Mouse (Mus musculus): ENCODE results near the gene Rhof. TPM values are rescaled to one million over a fixed set of nuclear protein-coding genes. Genes with fewer than 3 reads are reported as not detected.
A peak's percentile ranks its signal among the peaks of the same experiment; 100 is the strongest.
"Not testable (repeated sequence)": the region's sequence is repeated elsewhere in the genome, so short reads cannot be mapped to it uniquely, and the experiment has no call there.

Rhof gene
- polyA plus RNA-seq, 1 experiment from 2014 or later = 7.1 TPM

- not testable (repeated sequence) for H3K4me2 ChIP-seq (ENCODE audit: low read length); H3K9ac ChIP-seq (replicated peaks; ENCODE audit: low read length); H3K27ac ChIP-seq (replicated peaks; ENCODE audit: low read depth, low read length); ATAC-seq (ENCODE audit: low FRiP score, low TSS enrichment); H3K27me3 ChIP-seq (ENCODE audit: control insufficient read depth, insufficient read depth, low read length); H3K4me3 ChIP-seq (replicated peaks; ENCODE audit: low read depth, low read length); H3K4me1 ChIP-seq (ENCODE audit: control insufficient read depth, insufficient read depth, low read length); H3K36me3 ChIP-seq (ENCODE audit: control insufficient read depth, insufficient read depth, low read length); H3K9me3 ChIP-seq (ENCODE audit: control insufficient read depth, low read length); DNase-seq
- 82% methylated on average over 5 of the region's 6 CpGs for WGBS
Measured at GRCm38 (mm10) chr5:123061402-123061749, 71.1 kb downstream of the Rhof start.

DNA sequence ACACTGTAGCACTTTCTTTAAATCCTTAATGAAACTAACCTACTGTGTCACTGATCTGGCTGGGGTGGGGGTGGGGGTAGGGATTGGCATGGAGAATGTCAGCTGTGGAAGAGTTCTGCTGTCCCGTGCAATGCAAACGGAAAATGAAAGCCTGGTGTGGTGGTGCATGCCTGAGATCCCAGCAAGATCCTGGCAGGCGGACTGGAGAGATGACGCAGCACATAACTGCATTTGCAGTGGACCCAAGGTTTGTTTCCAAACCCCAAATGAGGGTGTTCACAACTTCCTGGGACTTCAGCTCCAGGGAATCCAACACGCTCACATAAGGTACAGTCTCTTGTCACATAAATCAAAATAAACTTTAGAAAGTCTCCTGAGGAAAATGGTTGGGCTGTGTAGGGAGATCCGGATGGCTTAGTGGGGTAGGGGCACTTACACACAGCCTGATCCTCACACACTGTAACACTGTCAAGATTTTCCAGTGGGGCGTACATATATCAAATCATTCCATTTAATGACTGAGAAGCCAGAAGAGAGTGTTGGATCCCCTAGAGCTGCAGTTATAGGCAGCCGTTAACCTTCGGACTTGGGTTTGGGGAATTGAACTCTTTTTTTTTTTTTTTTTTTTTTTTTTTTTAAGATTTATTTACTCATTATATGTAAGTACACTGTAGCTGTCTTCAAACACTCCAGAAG lies 71.6 kb downstream of the Rhof start:
- WGBS = 89% methylated on average over 9 of the region's 9 CpGs

DNA sequence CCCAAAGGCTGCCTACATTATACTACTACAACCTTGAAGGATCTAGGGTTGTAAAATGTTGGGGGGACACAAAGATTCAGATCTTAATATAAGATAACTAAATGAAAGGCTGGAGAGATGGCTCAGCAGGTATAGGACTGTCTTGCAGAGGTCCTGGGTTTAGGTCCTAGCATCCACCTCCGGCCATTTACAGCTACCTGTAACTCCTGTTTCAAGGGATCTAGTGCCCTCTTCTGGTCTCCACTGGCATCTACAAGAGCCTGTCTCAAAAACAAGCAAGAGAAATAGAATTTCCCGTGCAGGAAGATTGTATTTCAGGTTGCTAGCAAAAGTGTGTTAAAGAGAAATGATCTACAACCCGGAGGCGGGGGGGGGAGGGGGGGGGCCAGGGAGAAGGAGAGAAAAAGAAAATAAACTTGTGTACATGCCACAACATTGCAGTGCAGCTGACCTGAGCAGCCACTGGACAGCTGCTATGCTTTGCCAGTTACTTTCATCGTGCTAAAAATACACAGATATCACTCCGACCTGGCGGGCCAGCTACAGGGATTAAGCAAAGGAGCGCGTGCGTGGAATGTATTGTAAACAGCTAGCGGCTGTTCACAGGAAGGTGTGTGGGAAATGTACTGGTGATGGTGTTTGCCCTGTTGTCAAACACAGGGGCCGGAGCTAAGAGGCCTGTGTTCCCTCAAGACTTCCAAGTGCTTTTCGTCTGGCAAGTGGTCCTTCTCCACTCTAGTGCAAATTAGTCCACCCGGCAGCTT lies 72.6 kb downstream of the Rhof start:
- DNase-seq = peak; percentile 50
- no peaks in the 10 kb centered on the region for H3K9me3 ChIP-seq (ENCODE audit: control insufficient read depth, low read length)
- H3K4me2 ChIP-seq (ENCODE audit: low read length) = no peak overlapping the region
- H3K36me3 ChIP-seq (ENCODE audit: control insufficient read depth, insufficient read depth, low read length) = no peaks in the 10 kb centered on the region
- no peak for ATAC-seq (ENCODE audit: low FRiP score, low TSS enrichment)
- H3K4me3 ChIP-seq (replicated peaks; ENCODE audit: low read depth, low read length) = no peak overlapping the region
- H3K27me3 ChIP-seq (ENCODE audit: control insufficient read depth, insufficient read depth, low read length) = no peaks in the 10 kb centered on the region
- WGBS = 44% methylated on average over 14 of the region's 14 CpGs
- no peaks in the 10 kb centered on the region for H3K4me1 ChIP-seq (ENCODE audit: control insufficient read depth, insufficient read depth, low read length)
- H3K27ac ChIP-seq (replicated peaks; ENCODE audit: low read depth, low read length) = no peak overlapping the region
- H3K9ac ChIP-seq (replicated peaks; ENCODE audit: low read length) = no peak overlapping the region

More for the DNA sequence above, 71.6 kb downstream of the Rhof start:
- Histone ChIP-seq H3K9me3 (ENCODE audit: control insufficient read depth, low read length) (no peaks in the 10 kb centered on the region), H3K27me3 (ENCODE audit: control insufficient read depth, insufficient read depth, low read length) (no peaks in the 10 kb centered on the region), H3K4me1 (ENCODE audit: control insufficient read depth, insufficient read depth, low read length) (no peaks in the 10 kb centered on the region), H3K27ac (replicated peaks; ENCODE audit: low read depth, low read length) (no peak overlapping the region), H3K36me3 (ENCODE audit: control insufficient read depth, insufficient read depth, low read length) (no peaks in the 10 kb centered on the region), H3K4me2 (ENCODE audit: low read length) (no peak overlapping the region), H3K4me3 (replicated peaks; ENCODE audit: low read depth, low read length) (no peak overlapping the region), H3K9ac (replicated peaks; ENCODE audit: low read length) (no peak overlapping the region)
- no peak for DNase-seq
- ATAC-seq (ENCODE audit: low FRiP score, low TSS enrichment) = no peak

- no peaks in the 10 kb centered on the region for H3K36me3 ChIP-seq (ENCODE audit: control insufficient read depth, insufficient read depth, low read length)
- H3K9ac ChIP-seq (replicated peaks; ENCODE audit: low read length) = peak overlapping the region; percentile 30; the same call in 1 of the 2 replicates
- H3K4me3 ChIP-seq (replicated peaks; ENCODE audit: low read depth, low read length) = peak overlapping the region; percentile 36
- H3K4me1 ChIP-seq (ENCODE audit: control insufficient read depth, insufficient read depth, low read length) = no peaks in the 10 kb centered on the region
- ATAC-seq (ENCODE audit: low FRiP score, low TSS enrichment) (no peak), DNase-seq (no peak)
- H3K27ac ChIP-seq (replicated peaks; ENCODE audit: low read depth, low read length) = peak overlapping the region; percentile 46; the same call in 1 of the 2 replicates
- 44% methylated on average over 16 of the region's 16 CpGs for WGBS
- H3K27me3 ChIP-seq (ENCODE audit: control insufficient read depth, insufficient read depth, low read length) = no peaks in the 10 kb centered on the region
- H3K4me2 ChIP-seq (ENCODE audit: low read length) = peak overlapping the region; percentile 53
- no peaks in the 10 kb centered on the region for H3K9me3 ChIP-seq (ENCODE audit: control insufficient read depth, low read length)
Measured at GRCm38 (mm10) chr5:123058251-123059102, 74.0 kb downstream of the Rhof start.

DNA sequence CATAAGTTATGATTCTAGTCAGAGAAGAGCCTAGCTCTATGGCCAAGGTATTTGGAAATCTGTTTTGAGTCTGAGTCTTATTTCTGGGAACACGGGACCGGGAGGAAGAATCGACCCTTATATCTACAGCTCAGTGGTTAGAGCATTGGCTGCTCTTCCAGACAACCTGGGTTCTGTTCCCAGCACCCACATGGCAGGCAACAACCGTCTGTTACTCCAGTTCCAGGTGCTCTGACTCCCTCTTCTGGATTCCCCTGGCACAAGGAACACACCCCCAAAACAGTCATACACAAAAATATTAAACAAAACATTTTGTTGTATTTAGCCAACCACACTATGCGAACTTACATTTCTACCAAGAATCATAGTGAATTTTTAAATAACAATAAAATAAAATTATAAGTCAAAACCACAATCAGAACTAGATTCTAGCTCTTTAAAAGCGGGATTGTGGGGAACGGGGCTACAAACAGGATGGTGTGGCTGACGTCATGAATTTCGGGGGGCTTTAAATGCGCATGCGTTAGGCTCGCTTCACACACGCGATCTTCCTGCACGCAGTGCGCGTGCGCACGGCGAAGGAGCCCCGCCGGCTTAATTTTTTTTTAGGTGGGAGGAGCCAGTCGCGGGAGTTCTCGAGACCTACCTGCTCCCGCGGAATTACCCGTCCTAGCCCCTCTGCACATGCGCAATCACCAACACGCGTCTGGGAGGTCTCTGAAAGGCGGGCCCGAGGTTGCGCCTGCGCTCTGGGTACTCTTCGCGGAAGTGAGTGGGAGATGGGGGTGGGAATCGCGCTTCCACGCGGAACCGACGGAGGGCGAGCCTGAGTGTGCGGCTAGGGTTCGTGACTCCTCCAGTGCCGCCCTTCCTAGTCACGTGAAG lies 74.9 kb downstream of the Rhof start:
- Histone ChIP-seq H3K9me3 (ENCODE audit: control insufficient read depth, low read length) (no peaks in the 10 kb centered on the region), H3K27me3 (ENCODE audit: control insufficient read depth, insufficient read depth, low read length) (no peaks in the 10 kb centered on the region), H3K4me3 (replicated peaks; ENCODE audit: low read depth, low read length) (peak overlapping the region; percentile 36), H3K36me3 (ENCODE audit: control insufficient read depth, insufficient read depth, low read length) (no peaks in the 10 kb centered on the region), H3K27ac (replicated peaks; ENCODE audit: low read depth, low read length) (peak overlapping the region; percentile 55; the same call in 1 of the 2 replicates), H3K4me1 (ENCODE audit: control insufficient read depth, insufficient read depth, low read length) (no peaks in the 10 kb centered on the region), H3K4me2 (ENCODE audit: low read length) (peak overlapping the region; percentile 53), H3K9ac (replicated peaks; ENCODE audit: low read length) (peak overlapping the region; percentile 30; the same call in 1 of the 2 replicates)
- ATAC-seq (ENCODE audit: low FRiP score, low TSS enrichment) (peak; percentile 97), DNase-seq (peak; percentile 100)
- WGBS = 8% methylated on average over 48 of the region's 48 CpGs

Other genes starting within 250 kb of the Rhof start
- gene Kdm2b, start 142.9 kb downstream of the Rhof start, polyA plus RNA-seq (2014; fragmentation: Nextera tagmentation; extraction: Ambion mirVana) = 83.3 and 99.9 TPM in 2 replicates
- gene Orai1, start 117.6 kb downstream of the Rhof start, polyA plus RNA-seq (2014; fragmentation: Nextera tagmentation; extraction: Ambion mirVana) = 12.9 and 14.0 TPM in 2 replicates
- not detected in 2 replicates for gene Morn3, start 85.7 kb downstream of the Rhof start, polyA plus RNA-seq (2014; fragmentation: Nextera tagmentation; extraction: Ambion mirVana)
- gene Tmem120b, start 64.3 kb downstream of the Rhof start, polyA plus RNA-seq (2014; fragmentation: Nextera tagmentation; extraction: Ambion mirVana) = 12.7 and 13.1 TPM in 2 replicates
- gene Setd1b, start 9.5 kb upstream of the Rhof start, polyA plus RNA-seq (2014; fragmentation: Nextera tagmentation; extraction: Ambion mirVana) = 14.2 and 15.0 TPM in 2 replicates
- 51.3 and 61.2 TPM in 2 replicates for gene Psmd9, start 36.7 kb upstream of the Rhof start, polyA plus RNA-seq (2014; fragmentation: Nextera tagmentation; extraction: Ambion mirVana)
- not detected in 2 replicates for gene Hpd, start 50.0 kb upstream of the Rhof start, polyA plus RNA-seq (2014; fragmentation: Nextera tagmentation; extraction: Ambion mirVana)
- gene Wdr66, start 119.4 kb upstream of the Rhof start, polyA plus RNA-seq (2014; fragmentation: Nextera tagmentation; extraction: Ambion mirVana) = 0.46 and 1.2 TPM in 2 replicates
- gene Bcl7a, start 211.1 kb upstream of the Rhof start, polyA plus RNA-seq (2014; fragmentation: Nextera tagmentation; extraction: Ambion mirVana) = 42.4 and 44.0 TPM in 2 replicates

Measured in midbrain, embryonic 14.5 days (tissue).